8 mouse cellular contexts compared by ENCODE assay signal in the genomic region with DNA sequence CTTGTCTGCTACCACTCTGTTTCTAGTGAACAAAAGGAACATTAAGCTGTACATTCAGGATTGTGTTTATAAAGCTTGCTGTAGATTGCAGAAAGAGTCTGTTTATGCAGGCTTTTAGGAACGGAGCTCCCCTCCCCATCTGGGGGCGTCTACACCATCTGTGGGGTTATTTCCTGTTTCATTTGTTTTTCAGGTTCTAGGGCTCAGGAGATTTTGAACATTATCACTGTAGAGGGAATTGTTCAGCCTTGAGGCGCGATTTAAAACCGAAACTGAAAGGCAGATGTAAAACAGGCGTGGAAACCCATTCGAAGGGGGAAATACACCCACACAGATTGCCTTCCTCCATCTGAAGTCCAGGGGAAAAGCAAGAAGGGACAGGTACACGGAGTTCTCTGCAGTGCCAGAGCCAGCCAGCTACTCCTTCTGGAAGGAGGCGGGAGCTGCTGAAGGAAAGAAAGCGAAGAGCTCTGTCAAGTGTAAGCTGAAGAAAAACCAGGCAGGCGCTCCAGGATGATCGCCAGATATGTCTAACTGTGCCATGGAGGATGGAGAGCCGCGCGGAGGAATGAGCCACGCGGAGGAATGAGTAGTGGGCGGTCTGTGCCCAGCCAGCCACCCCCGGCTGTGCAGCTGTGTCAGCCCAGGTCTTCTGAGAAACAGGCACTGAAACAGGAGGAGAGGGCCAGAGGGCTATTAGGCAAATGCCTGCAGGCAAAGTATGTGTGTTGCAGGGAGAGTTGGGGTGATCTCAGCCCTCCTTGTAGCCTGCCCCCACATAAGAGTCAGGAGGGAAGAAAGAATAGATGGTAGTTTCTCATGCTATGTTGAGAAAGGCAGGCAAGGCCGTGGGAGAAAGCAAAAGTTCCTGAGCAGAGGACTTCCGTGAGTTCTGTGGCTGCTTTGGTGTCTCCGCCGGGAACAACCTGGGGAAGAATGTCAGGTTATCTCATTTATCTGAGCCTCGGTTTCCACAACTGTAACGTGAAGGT. TPM values are rescaled to one million over a fixed set of nuclear protein-coding genes. Genes with fewer than 3 reads are reported as not detected.
DNase-seq lines count a peak whose midpoint lies in the region; ATAC-seq and TF ChIP-seq lines count a peak whose summit lies in the region.

No protein-coding gene starts in this region.

- peak; percentile 12 to 42 for DNase-seq in spleen, adult 18-20 months
- DNase-seq in spleen, adult 12 weeks (ENCODE audit: low spot score) = no peak
- DNase-seq in embryonic facial prominence, embryonic 11.5 days (ENCODE audit: low spot score) = no peak
- DNase-seq in heart, adult 8-10 months (ENCODE audit: low spot score) = peak; percentile 80
- DNase-seq in limb, embryonic 14.5 days (ENCODE audit: low spot score) = peak; percentile 28
- DNase-seq in natural killer cell, adult 2 months (ENCODE audit: low spot score in 2 of 2) = peak; percentile 47 to 52
- DNase-seq in thymus, postnatal 10 days (ENCODE audit: low spot score in 2 of 2) = peak; percentile 13 to 28

- no peaks in the 10 kb centered on the region for H3K4me1 ChIP-seq in embryonic facial prominence, embryonic 11.5 days (ENCODE audit: control insufficient read depth, insufficient read depth, low read length)
- H3K4me1 ChIP-seq in kidney, embryonic 14.5 days (ENCODE audit: control insufficient read depth, insufficient read depth, low read length) = no peaks in the 10 kb centered on the region; the same call in 1 of the 2 replicates
- H3K4me1 ChIP-seq in limb, embryonic 14.5 days (ENCODE audit: control insufficient read depth, insufficient read depth, low read length) = peaks cover 17% of the 10 kb centered on the region

- H3K9me3 ChIP-seq in embryonic facial prominence, embryonic 11.5 days (replicated peaks; ENCODE audit: control insufficient read depth, low read length) = no peaks in the 10 kb centered on the region
- H3K9me3 ChIP-seq in kidney, embryonic 14.5 days (ENCODE audit: control insufficient read depth, low read length) = no peaks in the 10 kb centered on the region
- H3K9me3 ChIP-seq in limb, embryonic 14.5 days (ENCODE audit: control insufficient read depth, low read length) = no peaks in the 10 kb centered on the region

- H3K27me3 ChIP-seq in embryonic facial prominence, embryonic 11.5 days (ENCODE audit: control insufficient read depth, insufficient read depth, low read length) = no peaks in the 10 kb centered on the region
- H3K27me3 ChIP-seq in kidney, embryonic 14.5 days (ENCODE audit: control insufficient read depth, insufficient read depth, low read length) = no peaks in the 10 kb centered on the region
- no peaks in the 10 kb centered on the region for H3K27me3 ChIP-seq in limb, embryonic 14.5 days (ENCODE audit: control insufficient read depth, insufficient read depth, low read length)

- H3K27ac ChIP-seq in embryonic facial prominence, embryonic 11.5 days (replicated peaks; ENCODE audit: low read depth, low read length) = no peak overlapping the region
- H3K27ac ChIP-seq in kidney, embryonic 14.5 days (ENCODE audit: low read depth, low read length) = no peak overlapping the region
- H3K27ac ChIP-seq in limb, embryonic 14.5 days (replicated peaks; ENCODE audit: low read depth, low read length) = peak overlapping the region; percentile 38; the same call in 1 of the 2 replicates

- 0 out of 2 replicates have a peak overlapping the region, but pooled peaks have one; percentile 4 for H3K4me2 ChIP-seq in embryonic facial prominence, embryonic 11.5 days (ENCODE audit: low read depth, low read length)
- H3K4me2 ChIP-seq in kidney, embryonic 14.5 days (replicated peaks; ENCODE audit: low read depth, low read length) = peak overlapping the region; percentile 31
- peak overlapping the region; percentile 35 for H3K4me2 ChIP-seq in limb, embryonic 14.5 days (replicated peaks; ENCODE audit: low read depth, low read length, severe bottlenecking)

- ATAC-seq in embryonic facial prominence, embryonic 11.5 days (replicated peaks; ENCODE audit: insufficient number of reproducible peaks, low FRiP score, low TSS enrichment, low read depth) = no peak
- no peak for ATAC-seq in kidney, embryonic 14.5 days (ENCODE audit: low FRiP score, low TSS enrichment)
- ATAC-seq in limb, embryonic 14.5 days (ENCODE audit: low FRiP score, low read depth) = peak; percentile 53; the same call in 1 of the 2 replicates

- H3K36me3 ChIP-seq in embryonic facial prominence, embryonic 11.5 days (replicated peaks; ENCODE audit: control insufficient read depth, insufficient read depth, low read depth, low read length) = no peaks in the 10 kb centered on the region
- no peaks in the 10 kb centered on the region for H3K36me3 ChIP-seq in kidney, embryonic 14.5 days (ENCODE audit: control insufficient read depth, insufficient read depth, low read length)
- no peaks in the 10 kb centered on the region for H3K36me3 ChIP-seq in limb, embryonic 14.5 days (ENCODE audit: control insufficient read depth, insufficient read depth, low read length)

- no peak overlapping the region for H3K9ac ChIP-seq in embryonic facial prominence, embryonic 11.5 days (replicated peaks; ENCODE audit: low read length)
- H3K9ac ChIP-seq in kidney, embryonic 14.5 days (ENCODE audit: low read depth, low read length) = no peak overlapping the region
- H3K9ac ChIP-seq in limb, embryonic 14.5 days (ENCODE audit: low read depth, low read length, severe bottlenecking) = no peak overlapping the region

- TF ChIP-seq POLR2A in limb, embryonic 14.5 days (IDR thresholded peaks at IDR 0.05; ENCODE audit: borderline replicate concordance, extremely low read depth, insufficient read depth, insufficient read length) = no peak

- WGBS in embryonic facial prominence, embryonic 11.5 days = 53% methylated on average over 25 of the region's 25 CpGs
- 48% methylated on average over 25 of the region's 25 CpGs for WGBS in kidney, embryonic 14.5 days
- 32% methylated on average over 25 of the region's 25 CpGs for WGBS in limb, embryonic 14.5 days

- H3K4me3 ChIP-seq in embryonic facial prominence, embryonic 11.5 days (ENCODE audit: low read depth, low read length) = no peak overlapping the region
- peak overlapping the region; percentile 15; the same call in 1 of the 2 replicates for H3K4me3 ChIP-seq in kidney, embryonic 14.5 days (ENCODE audit: low read length)
- peak overlapping the region; percentile 20 for H3K4me3 ChIP-seq in limb, embryonic 14.5 days (replicated peaks; ENCODE audit: low read length)

RNA-seq across cellular contexts. Expression of a gene that starts 44.8 kb away (rescaled TPM):
- 24.1 and 25.2 TPM in 2 replicates for polyA plus RNA-seq in embryonic facial prominence, embryonic 11.5 days (2014; fragmentation: Nextera tagmentation; extraction: Ambion mirVana)
- 10 to 100 TPM; 34.4 to 40.0 (median 35.8) TPM for total RNA-seq in heart, adult 8-10 months (2022)
- polyA plus RNA-seq in kidney, embryonic 14.5 days (2014; fragmentation: Nextera tagmentation; extraction: Ambion mirVana) = 14.9 and 26.9 TPM in 2 replicates
- 22.7 and 23.5 TPM in 2 replicates for polyA plus RNA-seq in limb, embryonic 14.5 days (2012; rRNA removed)
- 20.6 and 24.3 TPM in 2 replicates for polyA plus RNA-seq in limb, embryonic 14.5 days (2014; fragmentation: Nextera tagmentation; extraction: Ambion mirVana)

Comparison
In these comparisons a context has a peak if more than half of its experiments do, and no peak if none do; other contexts are left out.
1. DNase-seq: peak in spleen, adult 18-20 months (2 of 2), heart, adult 8-10 months (single experiment), limb, embryonic 14.5 days (single experiment), natural killer cell, adult 2 months (2 of 2) and thymus, postnatal 10 days (2 of 2); none in spleen, adult 12 weeks (single experiment) and embryonic facial prominence, embryonic 11.5 days (single experiment).
2. Peak in every context shown above with its lines, with median percentiles within 50 percentile points of each other: H3K4me2 ChIP-seq.